Mouse (Mus musculus): Measurements from ENCODE around the gene Spata33. TPM values are rescaled to one million over a fixed set of nuclear protein-coding genes. Genes with fewer than 3 reads are reported as not detected.

Gene Spata33
- 0.26 and 0.49 TPM in 2 replicates for polyA plus RNA-seq (2012; rRNA removed)

DNA sequence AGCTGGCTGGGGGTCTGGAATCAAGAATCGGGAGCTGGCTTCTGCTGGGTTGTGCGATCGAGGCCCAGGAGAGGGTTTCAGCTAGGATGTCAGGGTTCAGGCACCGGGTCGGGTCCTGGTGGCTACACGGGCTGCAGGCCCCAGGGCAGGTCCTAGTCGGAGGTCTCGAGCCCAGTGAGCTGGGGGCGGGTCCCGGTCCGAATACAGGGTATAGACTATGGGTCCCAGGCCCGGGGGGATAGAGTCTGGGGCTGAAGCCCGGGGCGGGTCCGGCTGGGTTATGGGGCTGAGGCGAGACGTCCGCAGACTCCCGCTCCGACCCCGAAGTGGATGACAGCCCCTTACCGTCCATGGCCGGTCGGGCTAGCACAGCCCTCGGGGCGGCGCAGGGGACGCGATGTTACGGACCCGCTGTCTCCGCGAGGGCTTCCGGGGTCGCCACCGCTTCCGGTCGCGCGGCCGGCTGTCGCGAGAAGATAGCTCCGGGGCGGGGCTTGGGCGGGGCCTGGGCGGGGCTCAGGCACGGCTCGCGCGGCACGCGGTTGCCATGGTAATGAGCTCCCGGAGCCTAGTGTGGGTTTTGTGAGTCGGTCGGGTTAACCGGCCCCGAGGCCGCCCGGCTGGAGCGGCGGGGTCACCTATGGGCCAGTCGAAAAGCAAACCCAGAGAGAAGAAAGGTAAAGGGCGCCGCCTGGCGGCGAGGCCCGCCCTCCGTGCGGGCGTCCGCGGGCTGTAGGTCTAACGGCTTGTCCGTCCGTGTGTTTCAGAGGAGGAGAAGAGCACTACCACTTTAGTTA, at the start of gene Spata33, which contains the start of gene Chmp1a:
TSS of gene Spata33 (plus strand) at position 512 of the 797 bp plus-strand sequence.
TSS of gene Chmp1a (minus strand) at position 443 of the 797 bp plus-strand sequence.

DNA sequence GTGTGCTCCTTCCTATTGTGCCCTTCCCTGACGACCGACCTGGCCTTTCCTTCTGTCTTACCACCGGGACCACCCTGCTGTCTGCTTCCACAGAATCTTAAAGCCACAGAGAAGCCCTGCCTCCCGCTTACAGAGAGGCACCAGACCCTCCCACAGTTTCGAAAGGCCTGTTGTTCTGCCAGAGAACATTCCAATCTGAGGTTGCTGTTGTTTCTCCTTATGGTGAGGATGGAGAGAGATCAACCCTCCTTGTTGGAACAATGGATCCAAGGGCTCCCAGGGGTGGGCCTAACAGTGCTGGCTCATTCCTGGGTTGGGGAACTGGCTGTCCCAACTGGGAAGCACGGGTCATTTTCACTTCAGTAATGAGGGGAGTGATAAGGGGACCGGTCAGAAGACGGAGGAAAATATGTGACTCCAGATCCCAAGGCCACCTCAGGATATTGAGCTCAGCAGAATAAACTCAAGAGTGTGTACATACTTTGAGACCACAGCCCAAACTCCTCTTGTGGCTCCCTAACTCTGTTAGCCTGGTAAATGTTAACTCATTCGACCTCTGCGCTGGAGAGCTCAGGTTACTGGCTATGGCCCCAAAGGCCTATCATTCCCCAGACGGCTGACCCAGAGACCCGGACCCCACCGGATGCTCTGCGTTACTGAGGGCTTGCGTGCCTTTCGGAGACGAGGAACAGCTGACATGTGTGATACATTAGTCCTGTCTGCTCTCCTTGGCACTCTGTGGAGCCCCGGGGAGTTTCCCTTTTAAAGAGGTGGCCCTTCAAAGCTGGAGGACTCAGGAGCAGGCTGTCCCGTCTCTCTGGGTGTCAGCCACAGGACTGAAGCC, 26.8 kb upstream of the Spata33 start, which contains the start of gene Dpep1:
TSS of gene Dpep1 (plus strand) at position 677 of the 844 bp plus-strand sequence.

DNA sequence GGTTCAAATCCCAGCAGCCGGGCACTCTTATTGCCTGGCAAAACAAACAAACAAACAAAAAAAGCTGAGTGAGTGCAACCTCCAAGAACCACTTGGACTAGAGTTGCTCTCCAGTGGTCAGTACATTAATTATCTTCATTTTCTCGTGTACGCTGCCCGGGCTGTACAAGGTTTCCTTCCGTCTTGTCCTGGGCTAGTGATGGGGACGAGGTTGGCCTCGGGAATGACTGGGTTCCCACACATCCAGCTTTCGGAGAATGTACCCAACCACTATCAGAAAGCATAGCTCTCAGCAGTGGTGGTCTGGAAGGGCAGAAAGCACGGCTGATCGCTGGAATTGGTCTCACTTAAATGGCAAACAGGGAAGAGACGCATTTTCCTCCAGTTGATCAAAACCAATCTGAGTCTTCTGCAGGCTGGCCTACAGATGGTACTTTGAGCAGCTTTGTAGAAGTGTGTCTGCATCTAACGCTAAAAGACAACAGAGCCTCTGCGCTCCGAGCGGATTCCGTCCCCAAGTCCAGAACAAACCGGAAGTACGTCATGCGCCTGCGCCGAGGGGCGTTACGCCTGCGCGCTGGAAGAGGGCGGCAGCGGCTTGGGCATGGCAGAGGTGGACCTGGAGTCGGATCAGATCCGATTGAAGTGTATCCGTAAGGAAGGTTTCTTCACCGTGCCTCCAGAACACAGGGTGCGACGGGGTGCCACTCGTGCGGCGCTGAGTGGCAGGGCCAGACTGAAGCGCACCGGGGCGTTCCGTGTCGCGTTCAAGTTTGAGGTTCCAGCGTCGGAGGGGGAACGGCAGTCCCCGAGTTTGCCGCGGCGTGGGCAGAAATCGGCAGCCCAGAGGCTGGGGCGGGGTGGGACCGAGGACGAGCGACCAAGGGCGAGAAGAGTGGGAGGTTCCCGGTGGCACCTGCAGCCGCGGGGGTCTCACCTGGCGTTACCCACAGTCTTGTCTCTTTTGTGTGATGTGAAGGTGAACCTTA, 11.9 kb downstream of the Spata33 start, which contains the start of gene Cdk10:
TSS of gene Cdk10 (plus strand) at position 565 of the 989 bp plus-strand sequence.

DNA sequence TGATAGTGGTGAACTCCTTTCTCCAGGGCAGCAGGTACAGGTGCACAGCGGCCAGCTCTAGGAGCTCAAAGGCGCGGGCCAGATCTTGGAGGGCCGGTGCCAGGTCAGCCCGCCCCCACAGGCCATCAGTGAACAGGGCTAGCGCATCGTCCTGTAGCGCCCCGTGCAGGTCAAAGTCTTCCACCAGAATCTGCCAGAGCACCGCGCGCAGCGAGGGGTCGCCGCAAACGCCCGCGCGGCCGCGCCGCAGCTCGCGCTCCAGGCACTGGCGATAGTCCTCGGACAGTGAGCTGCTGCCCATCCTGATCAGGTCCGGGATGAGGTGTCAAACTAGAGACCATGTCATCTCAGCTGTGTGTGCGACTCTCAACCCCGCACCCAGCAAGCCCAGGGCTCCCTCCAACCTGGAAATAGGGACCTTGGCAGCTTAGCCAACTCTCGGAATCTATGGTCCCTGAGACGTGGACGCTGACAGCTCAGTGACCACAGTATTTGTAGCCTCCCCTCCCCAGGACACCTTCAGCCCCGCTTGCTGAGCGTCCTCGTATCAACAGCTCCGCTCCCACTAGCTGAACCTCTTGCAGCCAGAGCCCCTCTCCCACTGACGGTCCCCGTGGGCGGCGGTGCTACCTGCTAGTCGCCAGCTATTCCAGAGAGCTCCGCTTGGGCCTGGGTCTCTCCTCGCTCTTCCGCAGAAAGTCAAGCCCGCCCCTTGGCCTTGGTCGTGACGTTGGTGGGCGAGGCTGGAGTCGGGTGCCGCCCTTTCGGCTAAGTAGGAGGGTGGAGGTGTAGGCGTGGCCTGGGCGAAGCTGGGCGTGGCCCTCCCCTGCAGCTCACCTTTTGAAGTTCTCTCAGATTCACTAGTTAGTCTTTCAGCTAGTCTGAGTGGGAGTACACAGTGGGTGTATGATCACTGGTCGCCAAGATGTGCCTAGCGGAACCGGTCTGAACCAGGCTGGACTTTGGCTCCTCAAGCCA, 23.2 kb downstream of the Spata33 start, which contains the start of gene Spata2l:
TSS of gene Spata2l (minus strand) at position 714 of the 978 bp plus-strand sequence.

DNA sequence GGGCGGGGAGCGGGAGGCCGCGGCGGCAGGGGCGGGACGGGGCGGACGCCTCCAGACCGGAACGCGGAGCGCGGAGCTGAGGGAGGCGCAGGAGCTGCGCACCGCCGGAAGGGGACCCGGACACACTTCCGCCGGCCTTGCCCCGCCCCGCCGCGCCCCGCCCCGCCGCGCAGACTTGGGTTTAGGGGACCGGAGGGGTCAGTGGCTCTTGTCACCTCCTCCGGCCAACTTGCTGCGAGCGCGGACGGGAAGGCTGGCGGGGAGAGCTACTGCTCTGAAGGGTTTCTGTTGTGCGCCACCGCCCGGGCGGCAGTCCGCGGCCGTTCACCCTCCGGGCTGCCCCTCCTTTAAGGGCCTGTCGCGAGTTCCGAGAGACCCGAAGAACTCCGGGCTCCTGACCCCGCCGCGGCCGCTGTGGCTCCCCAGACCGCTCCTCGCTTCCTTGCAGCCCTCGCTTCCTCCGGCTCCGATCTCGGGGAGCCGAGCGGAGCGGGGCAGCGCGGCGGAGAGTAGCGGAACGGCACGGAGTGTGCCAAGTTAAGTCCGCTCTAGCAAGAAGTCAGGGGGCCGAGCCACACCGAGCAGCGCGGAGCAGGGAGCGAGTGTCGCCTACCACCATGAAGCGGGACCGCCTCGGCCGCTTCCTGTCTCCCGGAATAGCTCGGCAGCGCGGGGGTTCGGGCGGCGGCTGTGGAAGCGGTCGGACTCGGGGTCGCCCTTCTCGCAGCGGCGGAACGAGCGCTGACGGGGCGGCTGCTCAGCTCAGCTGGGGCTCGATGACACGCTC, 41.7 kb downstream of the Spata33 start, which contains the start of the genes Zfp276 and Vps9d1:
TSS of gene Zfp276 (plus strand) at position 97 of the 787 bp plus-strand sequence.
TSS of gene Vps9d1 (minus strand) at position 250 of the 787 bp plus-strand sequence.

Other genes starting within 250 kb of the Spata33 start
- 88.0 and 120 TPM in 2 replicates for gene Ankrd11, start 170.6 kb upstream of the Spata33 start, polyA plus RNA-seq (2012; rRNA removed)
- gene Spg7, start 149.9 kb upstream of the Spata33 start, polyA plus RNA-seq (2012; rRNA removed), result 184 and 201 TPM in 2 replicates
- gene Rpl13, start 110.5 kb upstream of the Spata33 start, polyA plus RNA-seq (2012; rRNA removed), result 3,653 and 3,715 TPM in 2 replicates
- gene Cpne7, start 95.5 kb upstream of the Spata33 start, polyA plus RNA-seq (2012; rRNA removed), result 0.56 and 0.69 TPM in 2 replicates
- gene Sult5a1, start 54.5 kb upstream of the Spata33 start, polyA plus RNA-seq (2012; rRNA removed), result 0.56 and 1.5 TPM in 2 replicates
- gene Dpep1, start 26.6 kb upstream of the Spata33 start, polyA plus RNA-seq (2012; rRNA removed), result 437 and 476 TPM in 2 replicates
- 195 and 216 TPM in 2 replicates for gene Chmp1a, start 69 bp upstream of the Spata33 start, polyA plus RNA-seq (2012; rRNA removed)
- gene Cdk10, start 12.0 kb downstream of the Spata33 start, polyA plus RNA-seq (2012; rRNA removed), result 48.9 and 49.5 TPM in 2 replicates
- gene Spata2l, start 23.4 kb downstream of the Spata33 start, polyA plus RNA-seq (2012; rRNA removed), result 19.5 and 20.9 TPM in 2 replicates
- gene Zfp276, start 41.4 kb downstream of the Spata33 start, polyA plus RNA-seq (2012; rRNA removed), result 39.4 and 42.7 TPM in 2 replicates
- gene Vps9d1, start 41.5 kb downstream of the Spata33 start, polyA plus RNA-seq (2012; rRNA removed), result 91.9 and 134 TPM in 2 replicates
- 17.9 and 19.3 TPM in 2 replicates for gene Fanca, start 105.7 kb downstream of the Spata33 start, polyA plus RNA-seq (2012; rRNA removed)
- 63.4 and 66.8 TPM in 2 replicates for gene Spire2, start 119.9 kb downstream of the Spata33 start, polyA plus RNA-seq (2012; rRNA removed)
- 141 and 159 TPM in 2 replicates for gene Tcf25, start 160.9 kb downstream of the Spata33 start, polyA plus RNA-seq (2012; rRNA removed)
- gene Mc1r, start 194.3 kb downstream of the Spata33 start, polyA plus RNA-seq (2012; rRNA removed), result 0.02 and 0.03 TPM in 2 replicates
- 24.2 and 25.0 TPM in 2 replicates for gene Tubb3, start 198.6 kb downstream of the Spata33 start, polyA plus RNA-seq (2012; rRNA removed)
- 19.7 and 20.4 TPM in 2 replicates for gene Def8, start 210.7 kb downstream of the Spata33 start, polyA plus RNA-seq (2012; rRNA removed)